Mouse (Mus musculus) left cerebral cortex, postnatal 36 days (tissue): ENCODE results near the gene Cadm1. TPM values are rescaled to one million over a fixed set of nuclear protein-coding genes. Genes with fewer than 3 reads are reported as not detected.

ENCODE experiments used
- DNase-seq, 2 experiments: peaks; one replicate each; pipeline ENCODE4 v3.0.0; 2021 to 2022; ENCODE audit warnings: low spot score in 2 of 2, mixed read lengths in 1 of 2
- intact Hi-C: fragments of 180-260 bp; cut with DNase I; formaldehyde crosslinking; loops from one replicate; pipeline ENCODE4 v1.15.1; 2025
- total RNA-seq, 2 experiments: library from RNA; stranded (reverse); gene quantifications; 2 replicates each; pipeline ENCODE4 v1.2.3; 2021

Cadm1 gene
- total RNA-seq, 2 experiments from 2014 or later = 209 to 233 TPM

- DNase-seq = no peak
- intact Hi-C loops = no loop called here
Observed at GRCm38 (mm10) chr9:47762913-47763312, 232.9 kb downstream of the Cadm1 start.

GRCm38 (mm10) chr9:47764920-47765319 lies 234.9 kb downstream of the Cadm1 start:
- no peak for DNase-seq
- intact Hi-C loops = no loop called here

GRCm38 (mm10) chr9:47765323-47765722 lies 235.3 kb downstream of the Cadm1 start:
- intact Hi-C loops = no loop called here

GRCm38 (mm10) chr9:47766342-47766741 lies 236.4 kb downstream of the Cadm1 start:
- DNase-seq = no peak
- intact Hi-C loops = no loop called here

More at GRCm38 (mm10) chr9:47765323-47765722, 235.3 kb downstream of the Cadm1 start:
- DNase-seq = no peak

GRCm38 (mm10) chr9:47770836-47771235 lies 240.9 kb downstream of the Cadm1 start:
- intact Hi-C loops = no loop called here
- no peak for DNase-seq

- no peak for DNase-seq
- intact Hi-C loops = no loop called here
Observed at GRCm38 (mm10) chr9:47771953-47772352, 242.0 kb downstream of the Cadm1 start.

DNA sequence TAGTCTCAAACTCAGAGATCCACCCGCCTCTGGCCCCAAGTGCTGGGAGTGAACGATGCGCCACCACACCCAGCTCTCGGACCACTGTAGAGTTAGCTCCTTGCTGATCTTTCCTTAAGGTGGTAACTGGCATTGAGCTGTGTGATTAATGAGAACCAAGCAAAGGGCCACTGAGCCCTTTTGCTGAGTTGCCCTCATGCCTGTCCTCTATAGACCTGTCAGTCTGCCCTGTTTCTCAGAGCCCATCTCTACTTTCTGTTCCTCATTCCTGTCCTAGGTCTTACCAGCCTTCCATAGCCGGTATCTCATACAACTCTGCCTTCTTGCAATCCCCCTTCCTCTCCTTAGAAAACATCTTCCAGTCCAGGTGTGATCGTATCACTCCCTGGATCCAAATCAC lies 242.8 kb downstream of the Cadm1 start:
- DNase-seq = no peak
- intact Hi-C loops = no loop called here

DNA sequence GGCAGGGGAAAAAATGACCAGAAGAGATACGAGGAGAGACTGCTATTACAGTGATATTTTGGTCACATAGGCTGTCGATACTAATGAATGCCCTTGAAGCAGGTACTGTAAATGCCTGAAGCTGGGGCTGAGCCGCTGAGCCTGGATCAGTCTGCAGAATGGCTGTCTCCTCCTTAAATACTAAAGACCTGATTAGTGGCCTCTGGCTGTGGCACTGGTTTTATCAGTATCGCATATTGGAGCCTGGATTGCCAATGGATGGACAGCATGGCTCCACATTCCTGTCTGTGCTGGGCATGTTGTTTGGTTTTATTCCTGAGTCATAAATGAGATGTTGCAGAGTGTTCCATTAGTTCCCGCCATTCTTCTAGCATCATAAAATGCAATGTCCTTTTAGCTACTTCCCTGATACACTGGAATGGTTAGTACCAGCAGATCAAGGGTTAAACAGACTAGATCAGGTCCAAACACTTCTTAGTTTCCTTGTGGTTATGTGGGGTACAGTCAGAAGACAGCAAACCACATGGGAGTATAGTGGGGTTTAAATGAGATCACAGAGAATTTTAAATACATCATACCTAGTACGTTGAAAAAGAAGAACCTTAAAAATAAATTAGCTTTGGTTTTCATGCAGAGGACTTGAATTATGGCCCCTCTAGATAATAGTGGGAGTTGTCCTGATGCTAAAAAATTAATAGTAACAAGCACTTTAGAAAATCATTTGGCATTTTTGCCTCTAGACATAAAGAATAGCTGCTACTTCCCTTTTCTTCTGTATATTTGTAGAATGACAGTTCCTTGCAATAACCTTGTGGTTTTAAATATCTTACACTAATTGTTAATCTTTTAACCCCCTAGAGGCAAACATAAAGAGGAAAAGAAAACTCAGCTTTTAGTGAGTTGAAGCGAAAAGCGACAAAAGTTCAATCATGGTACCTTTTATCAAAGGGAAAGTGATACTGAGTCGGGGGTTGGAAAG lies 247.3 kb downstream of the Cadm1 start:
- no peak for DNase-seq
- intact Hi-C loops = no loop called here

GRCm38 (mm10) chr9:47778438-47778837 lies 248.5 kb downstream of the Cadm1 start:
- intact Hi-C loops = no loop called here
- no peak for DNase-seq

DNA sequence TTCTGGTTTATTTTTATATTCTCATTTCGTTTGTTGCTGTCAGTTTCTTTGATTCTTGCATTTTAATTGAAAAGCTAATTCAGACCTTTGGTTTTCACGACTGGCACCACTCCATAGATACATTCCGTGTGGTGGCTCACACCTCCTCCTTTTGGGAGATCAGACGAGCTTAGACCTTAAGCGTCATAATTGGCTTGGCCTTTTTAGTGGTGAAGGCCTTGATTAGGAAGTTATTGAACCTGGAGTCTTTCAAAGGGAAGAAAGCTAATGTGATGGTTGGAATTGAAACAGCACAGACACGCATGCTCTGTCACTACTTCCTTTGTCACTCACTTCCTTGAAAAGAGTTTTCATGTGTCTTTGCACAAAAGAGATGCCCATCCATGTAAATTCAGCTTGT lies 249.3 kb downstream of the Cadm1 start:
- DNase-seq = no peak
- intact Hi-C loops = no loop called here

- no peak for DNase-seq
- intact Hi-C loops = no loop called here
Observed at GRCm38 (mm10) chr9:47786642-47787041, 256.7 kb downstream of the Cadm1 start.

DNA sequence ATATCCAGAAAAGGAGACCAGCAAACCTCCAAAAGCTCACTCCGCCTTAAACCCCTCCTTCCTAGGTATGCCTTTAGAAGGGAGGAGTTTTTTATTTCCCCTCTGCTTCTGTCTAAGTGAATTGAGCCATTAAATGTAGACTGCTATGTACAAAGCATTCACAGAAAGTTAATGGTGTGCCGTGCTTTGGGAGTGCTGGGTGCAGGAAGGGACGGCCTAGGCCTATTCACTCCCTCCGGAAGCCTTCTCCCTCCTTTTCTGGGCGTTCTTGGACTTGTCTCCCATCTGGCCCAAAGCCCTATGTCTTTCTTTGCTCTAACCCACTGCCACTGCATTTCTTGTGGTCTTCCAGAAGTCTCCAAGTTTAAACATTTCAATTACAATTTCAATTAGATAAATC lies 268.5 kb downstream of the Cadm1 start:
- intact Hi-C loops = no loop called here

DNA sequence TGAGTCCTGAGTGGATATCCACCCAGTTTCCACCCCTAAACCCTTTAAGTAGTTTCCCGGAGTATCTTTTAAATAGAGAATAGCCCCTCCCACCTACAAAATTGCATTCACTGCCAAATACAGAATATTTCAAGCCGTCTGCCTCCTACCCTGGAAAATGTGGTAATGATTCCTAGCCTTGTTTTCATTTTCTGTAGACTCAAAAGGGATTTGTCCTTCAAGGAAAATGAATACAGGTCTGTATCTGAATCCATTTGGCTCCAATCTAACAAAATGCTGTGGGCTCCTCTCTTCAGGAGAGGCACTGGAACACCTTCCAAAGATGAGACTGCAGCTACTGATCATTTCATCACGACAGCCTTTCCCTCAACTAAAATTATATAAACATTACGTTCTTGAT lies 271.3 kb downstream of the Cadm1 start:
- DNase-seq = no peak
- intact Hi-C loops = no loop called here

More for the DNA sequence above, 268.5 kb downstream of the Cadm1 start:
- no peak for DNase-seq

DNA sequence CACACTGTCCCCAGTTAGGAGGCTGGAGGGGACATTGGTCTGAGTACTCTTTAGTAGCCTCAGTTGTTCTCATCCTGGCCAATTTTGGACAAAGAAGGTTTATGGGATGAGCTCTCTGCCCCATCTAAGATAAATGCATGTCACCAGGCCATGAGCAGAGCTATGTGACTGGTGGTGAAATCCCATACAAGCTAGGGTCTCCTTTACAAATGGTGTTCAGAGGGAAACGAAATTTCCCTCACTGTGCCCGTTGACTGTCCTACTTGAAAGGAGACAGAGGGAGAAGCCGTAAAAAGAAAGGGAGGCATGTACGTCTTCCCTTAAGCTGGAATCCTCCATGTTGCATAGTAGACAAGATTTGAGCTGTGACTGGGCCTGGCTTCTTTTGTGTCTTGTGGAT lies 272.6 kb downstream of the Cadm1 start:
- intact Hi-C loops = no loop called here
- no peak for DNase-seq

DNA sequence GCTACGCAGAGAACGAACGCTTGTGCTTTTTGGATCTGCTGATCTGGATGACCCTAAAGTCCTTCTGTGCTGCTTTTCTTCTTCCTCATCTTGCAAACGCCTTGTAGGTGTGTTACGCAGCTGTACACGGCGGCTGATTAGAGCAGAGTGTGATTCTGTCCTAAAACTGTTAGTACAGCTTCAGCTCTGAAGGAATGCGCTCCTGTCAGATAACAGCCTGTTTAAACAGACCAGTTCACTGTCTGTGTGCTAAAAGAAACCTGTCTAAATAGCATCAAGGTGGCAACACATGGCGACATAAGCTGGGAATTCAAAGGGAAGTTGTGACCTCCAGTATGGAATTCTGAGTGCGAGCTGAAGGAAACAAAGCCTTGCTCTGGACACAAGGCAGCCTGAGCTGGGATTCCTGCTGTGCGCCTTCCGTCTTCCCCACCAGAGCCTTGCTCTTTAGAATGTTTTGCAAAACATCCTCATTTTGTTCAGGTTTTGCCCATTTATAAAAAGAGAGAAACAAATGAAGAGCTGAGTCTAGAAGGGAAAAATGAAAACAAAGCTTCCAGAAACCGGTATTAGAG lies 273.6 kb downstream of the Cadm1 start:
- intact Hi-C loops = no loop called here
- no peak for DNase-seq

DNA sequence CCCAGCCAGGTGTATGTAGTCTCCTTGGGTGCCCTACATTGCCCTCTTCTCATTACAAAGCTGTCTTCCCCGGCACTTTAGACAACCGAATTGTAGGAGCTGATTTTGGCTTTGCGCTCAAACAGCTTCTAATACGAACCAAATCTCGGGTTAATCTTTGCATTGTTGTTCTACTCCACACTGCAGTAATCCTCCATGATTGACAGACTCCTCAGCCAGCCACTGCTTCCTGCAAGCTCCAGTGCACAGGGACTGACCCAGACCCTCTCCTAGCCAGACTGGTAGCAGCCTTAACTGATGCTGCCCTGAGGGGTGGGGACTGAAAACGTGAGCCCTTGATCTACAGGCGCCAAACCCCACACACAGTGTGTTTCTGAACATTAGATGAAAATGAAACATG lies 275.7 kb downstream of the Cadm1 start:
- intact Hi-C loops = no loop called here
- no peak for DNase-seq

- intact Hi-C loops = no loop called here
- no peak for DNase-seq
Observed at GRCm38 (mm10) chr9:47825668-47826067, 295.7 kb downstream of the Cadm1 start.

DNA sequence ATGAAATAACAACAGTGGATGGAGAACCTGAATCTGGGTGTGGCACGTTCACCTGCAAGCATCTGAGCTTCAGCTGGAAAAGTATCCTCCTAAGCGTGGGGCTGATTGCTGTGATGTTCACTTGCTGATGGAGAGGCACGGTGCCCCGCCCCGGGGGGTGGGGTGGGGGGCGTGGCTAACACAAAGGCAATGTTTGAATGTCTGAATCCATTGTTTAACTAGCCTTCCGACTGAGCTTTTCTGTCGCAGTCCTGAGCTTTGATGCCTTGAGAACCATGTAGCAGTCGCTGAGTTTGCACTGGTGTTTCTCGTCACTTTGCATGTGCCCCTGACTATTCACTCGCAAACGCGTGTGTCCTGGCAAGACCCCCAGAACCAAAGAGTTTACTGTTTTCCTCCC lies 298.8 kb downstream of the Cadm1 start:
- DNase-seq = no peak
- intact Hi-C loops = no loop called here

DNA sequence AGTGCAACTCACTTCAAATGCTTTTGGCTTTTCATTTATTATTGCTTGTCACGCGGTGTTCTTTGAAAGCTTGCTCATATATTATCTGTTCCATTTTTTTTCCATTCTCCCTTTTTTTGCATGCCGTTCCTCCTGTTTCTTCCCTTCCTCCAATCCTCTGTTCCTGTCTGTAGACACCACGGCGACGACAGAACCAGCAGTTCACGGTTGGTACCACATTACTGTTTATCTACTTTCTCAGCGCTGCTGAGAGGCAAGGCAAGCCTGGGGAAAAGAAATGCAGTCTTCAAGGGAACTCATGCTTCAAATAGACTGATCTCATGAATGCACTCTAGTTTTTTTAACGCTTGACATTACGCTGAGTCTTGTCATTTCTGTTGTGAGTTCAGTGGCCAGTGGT lies 299.2 kb downstream of the Cadm1 start:
- intact Hi-C loops = no loop called here
- no peak for DNase-seq

GRCm38 (mm10) chr9:47829846-47830245 lies 299.9 kb downstream of the Cadm1 start:
- intact Hi-C loops = no loop called here

GRCm38 (mm10) chr9:47831412-47831811 lies 301.4 kb downstream of the Cadm1 start:
- DNase-seq = no peak
- intact Hi-C loops = no loop called here

More at GRCm38 (mm10) chr9:47829846-47830245, 299.9 kb downstream of the Cadm1 start:
- no peak for DNase-seq
